ENCODE assay signal across 8 mouse cellular contexts in genomic region chr17:62881176-62881790, GRCm38 (mm10). TPM values are rescaled to one million over a fixed set of nuclear protein-coding genes. Genes with fewer than 3 reads are reported as not detected.
DNase-seq lines count a peak whose midpoint lies in the region; ATAC-seq and TF ChIP-seq lines count a peak whose summit lies in the region.

TSS of gene Efna5 (minus strand) at chr17:62881317.

- H3K9ac ChIP-seq in liver, embryonic 13.5 days, result peak within 1 kb of the TSS; percentile 49

- DNase-seq in thymus, adult 2 months, result peak; percentile 2
- DNase-seq in thymus, postnatal 0 days (ENCODE audit: low spot score), result no peak
- DNase-seq in embryo, embryonic 11 days, result peak; percentile 77
- DNase-seq in heart, adult 18-20 months, result peak; percentile 31 to 53
- DNase-seq in kidney, adult 8-10 months, result peak; percentile 2 to 5
- DNase-seq in liver, embryonic 13.5 days, result no peak
- DNase-seq in retina, embryonic 14.5 days (ENCODE audit: low spot score), result peak; percentile 58
- DNase-seq in adipocyte (ENCODE audit: low spot score), result no peak

- no peaks in the 10 kb centered on the region for H3K36me3 ChIP-seq in thymus, adult 2 months (ENCODE audit: control insufficient read depth, insufficient read depth, low read length)
- no peaks in the 10 kb centered on the region for H3K36me3 ChIP-seq in liver, embryonic 13.5 days

- H3K27me3 ChIP-seq in thymus, adult 2 months (ENCODE audit: control insufficient read depth, insufficient read depth, low read length), result peaks cover 13% of the 10 kb centered on the region
- H3K27me3 ChIP-seq in liver, embryonic 13.5 days, result peaks cover 77% of the 10 kb centered on the region

- no peaks in the 10 kb centered on the region for H3K9me3 ChIP-seq in liver, embryonic 13.5 days (replicated peaks)

- 0 out of 2 replicates have a peak, but pooled peaks cover 6% of the 10 kb centered on the region for H3K4me1 ChIP-seq in thymus, adult 2 months (replicated peaks; ENCODE audit: control insufficient read depth, insufficient read depth, low read length)
- H3K4me1 ChIP-seq in liver, embryonic 13.5 days (replicated peaks), result 0 out of 2 replicates have a peak, but pooled peaks cover 14% of the 10 kb centered on the region

- peak within 1 kb of the TSS; percentile 28 for H3K4me3 ChIP-seq in thymus, adult 2 months (ENCODE audit: control insufficient read depth, insufficient read depth, low read length)
- H3K4me3 ChIP-seq in liver, embryonic 13.5 days (replicated peaks), result peak within 1 kb of the TSS; percentile 61

- H3K4me2 ChIP-seq in liver, embryonic 13.5 days, result peak within 1 kb of the TSS; percentile 74

- WGBS in thymus, adult 2 months, result 2% methylated on average over 66 of the region's 68 CpGs
- 1% methylated on average over 55 of the region's 68 CpGs for WGBS in liver, embryonic 13.5 days (ENCODE audit: insufficient replicate concordance)

- H3K27ac ChIP-seq in thymus, adult 2 months (ENCODE audit: control insufficient read depth, insufficient read depth, low read length), result no peak within 1 kb of the TSS
- H3K27ac ChIP-seq in liver, embryonic 13.5 days, result no peak within 1 kb of the TSS

- 0 out of 2 replicates have a peak, but pooled peaks have one; percentile 8 for ATAC-seq in liver, embryonic 13.5 days (ENCODE audit: low read depth)

- TF ChIP-seq POLR2A in thymus, adult 2 months (IDR thresholded peaks at IDR 0.05; ENCODE audit: control insufficient read depth, extremely low read depth, insufficient read depth, low read length, poor library complexity), result no peak

- TF ChIP-seq CTCF in thymus, adult 2 months (IDR thresholded peaks at IDR 0.05; ENCODE audit: borderline replicate concordance, control insufficient read depth, extremely low read depth, insufficient read depth, low read length, poor library complexity), result no peak

RNA-seq across cellular contexts. Expression of gene Efna5, which starts in this region (rescaled TPM):
- polyA plus RNA-seq in thymus, adult 2 months (2012; rRNA removed), result 0.80 and 1.9 TPM in 2 replicates
- polyA plus RNA-seq in thymus, postnatal 0 days (2015; fragmentation: Nextera tagmentation; extraction: Ambion mirVana), result 3.2 and 3.5 TPM in 2 replicates
- 10 to 100 TPM; 14.0 to 19.6 TPM for total RNA-seq in heart, adult 18-20 months (2021)
- 2.6 and 2.9 TPM in 2 replicates for polyA plus RNA-seq in liver, embryonic 13.5 days (2015; fragmentation: Nextera tagmentation; extraction: Ambion mirVana)

Comparison
In these comparisons a context has a peak if more than half of its experiments do, and no peak if none do; other contexts are left out.
1. DNase-seq: peak in thymus, adult 2 months (single experiment), embryo, embryonic 11 days (single experiment), heart, adult 18-20 months (2 of 2), kidney, adult 8-10 months (2 of 2) and retina, embryonic 14.5 days (single experiment); none in thymus, postnatal 0 days (single experiment), liver, embryonic 13.5 days (single experiment) and adipocyte (single experiment).